Mouse (Mus musculus): Measurements from ENCODE around the gene Ssb.

DNA sequence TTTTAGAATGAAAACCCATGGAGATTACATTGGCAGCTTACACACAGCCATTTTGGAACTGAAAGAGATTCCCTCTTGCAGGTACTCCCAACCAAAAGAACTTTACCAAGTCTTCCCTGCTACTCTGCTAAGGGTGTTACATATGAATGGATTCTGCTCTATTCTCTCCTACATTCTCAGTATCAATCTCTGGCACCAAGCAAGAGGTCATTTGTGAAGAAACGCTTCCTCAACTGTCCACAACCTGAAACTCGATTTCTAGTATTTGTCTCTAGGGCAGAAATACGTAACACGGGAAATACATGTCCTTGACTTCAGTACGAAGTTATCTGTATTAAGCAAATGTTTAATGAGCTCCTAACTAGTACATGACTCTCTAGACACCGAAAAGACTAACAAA, 23.2 kb downstream of the Ssb start:
- TF ChIP-seq GATA1 (IDR thresholded peaks at IDR 0.05; ENCODE audit: borderline replicate concordance, low read length) (no peak), FLI1 (IDR thresholded peaks at IDR 0.05; ENCODE audit: low read length) (no peak)

Measured in megakaryocyte, embryonic 14.5 days (primary cell).